Mouse (Mus musculus) kidney, postnatal 0 days (tissue): ENCODE measurements around the gene Dmtf1. TPM values are rescaled to one million over a fixed set of nuclear protein-coding genes. Genes with fewer than 3 reads are reported as not detected.
A peak's percentile ranks its signal among the peaks of the same experiment; 100 is the strongest.

Experiments
- ATAC-seq: fragments of 200-750 bp; cut with Nextera tagmentation; replicated peaks from 2 replicates; pipeline ENCODE4 v1.8.0; 2017; ENCODE audit warnings: low read depth, moderate number of reproducible peaks, moderate TSS enrichment, moderate library complexity; ENCODE audit not compliant: low FRiP score
- DNase-seq: peaks from one replicate; pipeline ENCODE4 v3.0.0-alpha.2; 2016; ENCODE audit warnings: low spot score
- H3K27ac ChIP-seq: fragments of 300-500 bp; sonication (generic); 2 replicates; pipeline ENCODE4 v1.5.1; 2014; ENCODE audit warnings: mild to moderate bottlenecking
- H3K27me3 ChIP-seq: fragments of 300-500 bp; sonication (generic); 2 replicates; pipeline ENCODE4 v1.6.1; 2014; ENCODE audit warnings: low read length, mixed read lengths; ENCODE audit not compliant: insufficient read depth
- H3K36me3 ChIP-seq: fragments of 300-500 bp; sonication (generic); 2 replicates; pipeline ENCODE4 v1.6.1; 2014; ENCODE audit warnings: low read length, mixed read lengths; ENCODE audit not compliant: insufficient read depth
- H3K4me1 ChIP-seq: fragments of 300-500 bp; sonication (generic); replicated peaks from 2 replicates; pipeline ENCODE4 v1.6.1; 2014; ENCODE audit warnings: antibody characterized with exemption, low read length, mixed read lengths; ENCODE audit not compliant: insufficient read depth
- H3K4me2 ChIP-seq: fragments of 300-500 bp; sonication (generic); 2 replicates; pipeline ENCODE4 v1.6.1; 2014; ENCODE audit warnings: mild to moderate bottlenecking, low read length, moderate library complexity, mixed read lengths
- H3K4me3 ChIP-seq: fragments of 300-500 bp; sonication (generic); replicated peaks from 2 replicates; pipeline ENCODE4 v1.5.1; 2014; ENCODE audit warnings: low read depth, low read length
- H3K9ac ChIP-seq: fragments of 300-500 bp; sonication (generic); 2 replicates; pipeline ENCODE4 v1.6.1; 2014; ENCODE audit warnings: low read depth, low read length
- H3K9me3 ChIP-seq: fragments of 300-500 bp; sonication (generic); replicated peaks from 2 replicates; pipeline ENCODE4 v1.6.1; 2016; ENCODE audit warnings: low read length, inconsistent platforms, mixed read lengths
- CTCF ChIP-seq: IDR thresholded peaks from 2 replicates; pipeline ENCODE4 v1.5.1; 2016; ENCODE audit warnings: antibody characterized with exemption, low read depth, mild to moderate bottlenecking, moderate library complexity
- WGBS: fragments of 180-500 bp; shearing (Covaris S2); extraction: QIAGEN DNeasy Blood & Tissue Kit; methylation state at CpG from one replicate; pipeline ENCODE4 v1.1.7; 2014; 5-methylcytosine and 5-hydroxymethylcytosine counted together
- polyA plus RNA-seq: library from polyadenylated mRNA; unstranded; fragments of >200 nt; fragmentation: Nextera tagmentation; extraction: Ambion mirVana; gene quantifications from 2 replicates; pipeline ENCODE4 v1.2.1, GENCODE M21; 2015

The Dmtf1 gene
- polyA plus RNA-seq, 1 experiment from 2014 or later: 25.1 TPM

GRCm38 (mm10) chr5:9111759-9112158 is 49.8 kb downstream of the Dmtf1 start:
- no peaks in the 10 kb centered on the region for H3K9me3 ChIP-seq
- H3K36me3 ChIP-seq: no peaks in the 10 kb centered on the region
- H3K4me3 ChIP-seq: no peak overlapping the region
- WGBS: 11% methylated on average over 5 of the region's 5 CpGs
- no peaks in the 10 kb centered on the region for H3K4me1 ChIP-seq
- H3K27ac ChIP-seq: no peak overlapping the region
- H3K27me3 ChIP-seq: no peaks in the 10 kb centered on the region
- ATAC-seq: peak; percentile 79
- TF ChIP-seq CTCF: peak; percentile 88
- H3K9ac ChIP-seq: no peak overlapping the region
- no peak overlapping the region for H3K4me2 ChIP-seq
- DNase-seq: peak; percentile 85

- H3K9me3 ChIP-seq: no peaks in the 10 kb centered on the region
- H3K4me2 ChIP-seq: no peak overlapping the region
- H3K4me1 ChIP-seq: no peaks in the 10 kb centered on the region
- no peaks in the 10 kb centered on the region for H3K36me3 ChIP-seq
- no peak for TF ChIP-seq CTCF
- no peak overlapping the region for H3K9ac ChIP-seq
- H3K4me3 ChIP-seq: no peak overlapping the region
- H3K27ac ChIP-seq: no peak overlapping the region
- no peak for ATAC-seq
- no peak for DNase-seq
- no peaks in the 10 kb centered on the region for H3K27me3 ChIP-seq
- WGBS: 67% methylated on average over 2 of the region's 2 CpGs
Measured at GRCm38 (mm10) chr5:9111285-9111684, 50.3 kb downstream of the Dmtf1 start.

DNA sequence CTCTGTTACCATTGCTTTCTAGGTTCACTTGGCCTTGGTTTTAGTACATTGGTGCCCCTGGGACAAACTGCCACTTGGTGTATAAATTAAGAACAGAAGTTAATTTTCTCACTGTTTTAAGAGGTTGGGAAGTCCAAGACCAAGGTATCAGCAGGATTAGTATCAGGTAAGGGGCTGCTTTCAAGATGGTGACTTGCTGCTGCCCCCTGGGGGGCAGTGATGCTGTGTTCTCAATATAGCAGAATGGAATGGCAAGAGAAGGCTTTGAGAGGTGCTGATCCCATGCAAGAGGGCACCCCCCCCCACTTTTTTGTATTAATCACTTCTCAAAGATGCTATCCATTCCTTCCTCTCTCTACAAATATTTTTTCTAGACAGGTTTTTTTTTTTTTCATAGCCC is 52.0 kb downstream of the Dmtf1 start:
- no peaks in the 10 kb centered on the region for H3K4me1 ChIP-seq
- H3K4me2 ChIP-seq: no peak overlapping the region
- H3K36me3 ChIP-seq: no peaks in the 10 kb centered on the region
- DNase-seq (no peak), ATAC-seq (no peak)
- H3K4me3 ChIP-seq: no peak overlapping the region
- H3K27ac ChIP-seq: no peak overlapping the region
- H3K9ac ChIP-seq: no peak overlapping the region
- H3K9me3 ChIP-seq: no peaks in the 10 kb centered on the region
- no peaks in the 10 kb centered on the region for H3K27me3 ChIP-seq
- peak; percentile 32; the same call in 1 of the 2 replicates for TF ChIP-seq CTCF

- WGBS: 14% methylated on average over 5 of the region's 5 CpGs
- ATAC-seq (peak; percentile 73), DNase-seq (peak; percentile 47)
- no peaks in the 10 kb centered on the region for H3K9me3 ChIP-seq
- no peak overlapping the region for H3K4me2 ChIP-seq
- no peaks in the 10 kb centered on the region for H3K36me3 ChIP-seq
- no peaks in the 10 kb centered on the region for H3K4me1 ChIP-seq
- no peak for TF ChIP-seq CTCF
- no peak overlapping the region for H3K4me3 ChIP-seq
- H3K27me3 ChIP-seq: no peaks in the 10 kb centered on the region
- no peak overlapping the region for H3K9ac ChIP-seq
- H3K27ac ChIP-seq: no peak overlapping the region
Measured at GRCm38 (mm10) chr5:9108490-9108889, 53.1 kb downstream of the Dmtf1 start.

DNA sequence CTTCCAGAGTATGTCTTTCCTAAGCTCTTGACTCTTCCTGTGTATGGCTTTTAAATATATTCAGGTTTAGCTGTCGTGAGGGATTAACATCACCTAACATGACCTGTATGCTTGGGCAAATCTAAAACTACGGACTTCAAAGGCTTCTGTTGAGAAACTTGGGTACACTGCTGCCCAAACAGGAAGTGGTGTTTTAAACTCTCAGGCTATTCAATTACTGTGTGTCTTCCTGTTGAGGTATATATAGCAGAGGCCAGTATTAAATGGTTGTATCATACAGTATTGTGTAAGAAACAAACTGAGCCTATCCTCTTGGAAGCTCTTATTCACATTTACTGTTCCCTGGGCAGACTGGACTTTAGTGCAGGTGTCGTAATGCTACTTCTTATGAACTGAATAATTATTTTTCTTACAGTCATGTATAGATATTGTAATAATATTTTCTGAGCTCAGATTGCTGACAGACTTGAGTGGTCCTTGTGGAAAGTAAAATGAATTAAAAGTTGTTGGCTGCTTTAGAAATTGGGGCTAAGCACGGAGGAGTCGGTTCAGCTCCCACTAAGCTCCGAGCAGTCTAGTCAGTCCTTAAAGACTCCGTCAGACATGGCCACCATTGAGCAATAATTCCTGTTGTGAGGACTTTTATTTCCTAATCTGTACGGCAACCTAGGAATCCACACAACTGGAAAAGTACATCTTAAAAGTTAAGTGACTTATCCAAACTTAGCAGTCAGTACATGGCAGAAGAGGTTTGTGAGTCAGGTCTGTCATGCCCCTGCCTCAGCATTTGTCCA is 54.1 kb downstream of the Dmtf1 start:
- DNase-seq (peak; percentile 18), ATAC-seq (no peak)
- WGBS: 66% methylated on average over 8 of the region's 8 CpGs
- H3K4me2 ChIP-seq: no peak overlapping the region
- no peak overlapping the region for H3K9ac ChIP-seq
- no peaks in the 10 kb centered on the region for H3K36me3 ChIP-seq
- no peaks in the 10 kb centered on the region for H3K9me3 ChIP-seq
- no peak overlapping the region for H3K27ac ChIP-seq
- no peak for TF ChIP-seq CTCF
- H3K27me3 ChIP-seq: no peaks in the 10 kb centered on the region
- no peaks in the 10 kb centered on the region for H3K4me1 ChIP-seq
- no peak overlapping the region for H3K4me3 ChIP-seq

GRCm38 (mm10) chr5:9106806-9107205 is 54.8 kb downstream of the Dmtf1 start:
- 85% methylated on average over 6 of the region's 6 CpGs for WGBS
- no peaks in the 10 kb centered on the region for H3K9me3 ChIP-seq
- no peak overlapping the region for H3K9ac ChIP-seq
- H3K4me3 ChIP-seq: no peak overlapping the region
- ATAC-seq (no peak), DNase-seq (no peak)
- no peak overlapping the region for H3K4me2 ChIP-seq
- 0 out of 2 replicates have a peak, but pooled peaks cover 2% of the 10 kb centered on the region for H3K4me1 ChIP-seq
- H3K27ac ChIP-seq: no peak overlapping the region
- H3K27me3 ChIP-seq: no peaks in the 10 kb centered on the region
- no peak for TF ChIP-seq CTCF
- H3K36me3 ChIP-seq: no peaks in the 10 kb centered on the region
